Mouse (Mus musculus): ENCODE results near the gene 1110051M20Rik.

GRCm38 (mm10) chr2:91413811-91414210 lies 30.7 kb downstream of the 1110051M20Rik start:
- TF ChIP-seq CTCF (IDR thresholded peaks at IDR 0.05): no peak
- no peak for TF ChIP-seq EP300 (IDR thresholded peaks at IDR 0.05)

Measured in lung, postnatal 0 days (tissue).